Mouse (Mus musculus) heart, embryonic 10.5 days (tissue): ENCODE results near the gene Phactr2. TPM values are rescaled to one million over a fixed set of nuclear protein-coding genes. Genes with fewer than 3 reads are reported as not detected.
"Not testable (repeated sequence)": the region's sequence is repeated elsewhere in the genome, so short reads cannot be mapped to it uniquely, and the experiment has no call there.

Source experiments
- DNase-seq: peaks from one replicate; pipeline ENCODE4 v3.0.0-alpha.2; 2017; ENCODE audit warnings: low spot score
- H3K27ac ChIP-seq: fragments of 300-500 bp; sonication (generic); 2 replicates; pipeline ENCODE4 v1.5.1; 2016; ENCODE audit warnings: mild to moderate bottlenecking
- H3K27me3 ChIP-seq: fragments of 300-500 bp; sonication (generic); 2 replicates; pipeline ENCODE4 v1.6.1; 2016; ENCODE audit warnings: mild to moderate bottlenecking; ENCODE audit not compliant: poor library complexity, insufficient read depth, severe bottlenecking
- H3K36me3 ChIP-seq: fragments of 300-500 bp; sonication (generic); 2 replicates; pipeline ENCODE4 v1.6.1; 2016; ENCODE audit warnings: mild to moderate bottlenecking, moderate library complexity
- H3K4me1 ChIP-seq: fragments of 300-500 bp; sonication (generic); 2 replicates; pipeline ENCODE4 v1.6.1; 2016; ENCODE audit warnings: mild to moderate bottlenecking
- H3K4me3 ChIP-seq: fragments of 300-500 bp; sonication (generic); 2 replicates; pipeline ENCODE4 v1.5.1; 2016; ENCODE audit warnings: mild to moderate bottlenecking, moderate library complexity
- H3K9me3 ChIP-seq: fragments of 300-500 bp; sonication (generic); 2 replicates; pipeline ENCODE4 v1.6.1; 2016; ENCODE audit warnings: mild to moderate bottlenecking, moderate library complexity
- WGBS: fragments of 180-500 bp; shearing (Covaris S2); methylation state at CpG from one replicate; pipeline ENCODE4 v1.1.7; 2016; 5-methylcytosine and 5-hydroxymethylcytosine counted together
- polyA plus RNA-seq: library from polyadenylated mRNA; unstranded; fragments of >200 nt; fragmentation: Nextera tagmentation; extraction: Ambion mirVana; gene quantifications from 2 replicates; pipeline ENCODE4 v1.2.1, GENCODE M21; 2016

Gene Phactr2
- polyA plus RNA-seq, result 53.3 and 54.6 TPM in 2 replicates

DNA sequence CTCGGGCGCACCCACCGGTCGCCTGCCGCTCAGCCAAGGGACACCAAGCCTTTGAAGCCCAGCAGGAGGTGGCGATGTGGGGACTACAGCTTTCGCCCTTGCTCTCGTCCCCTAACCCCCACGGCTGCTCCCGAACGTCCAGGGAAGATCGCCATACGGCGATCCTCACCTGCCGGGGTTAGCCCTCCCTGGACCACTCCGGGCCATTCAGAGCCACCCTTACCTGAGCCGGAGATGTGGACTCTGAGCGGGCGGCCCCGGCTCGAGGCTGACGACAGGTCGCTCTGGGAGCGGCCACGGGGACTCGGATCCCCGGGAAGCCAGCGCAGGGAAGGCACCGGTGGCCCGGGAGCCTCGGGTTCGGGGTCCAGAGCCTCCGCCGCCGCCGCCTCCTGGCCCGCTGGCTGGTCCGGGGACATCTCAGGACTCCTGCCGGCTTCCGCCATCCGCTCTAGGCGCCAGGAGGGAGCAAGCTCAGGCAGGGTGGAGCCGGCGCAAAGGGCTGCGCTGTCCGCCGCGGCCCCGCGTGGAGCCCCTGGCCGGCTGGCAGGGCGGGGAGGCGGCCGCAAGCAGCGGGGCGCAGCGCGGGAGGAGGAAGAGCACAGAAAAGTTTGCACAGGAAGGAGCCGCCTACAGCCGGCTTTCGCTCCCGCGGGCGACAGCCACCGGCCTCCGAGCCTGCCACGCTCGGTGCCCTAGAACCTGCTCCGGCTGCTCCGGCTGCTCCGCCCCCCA, at the start of gene Phactr2:
TSS of gene Phactr2 (minus strand) at position 580 of the 735 bp plus-strand sequence.
- under 1% methylated on average over 71 of the region's 71 CpGs for WGBS
- Histone ChIP-seq H3K27me3 (peaks cover 55% of the 10 kb centered on the region), H3K36me3 (no peaks in the 10 kb centered on the region), H3K4me3 (peak within 1 kb of the TSS; percentile 76), H3K9me3 (no peaks in the 10 kb centered on the region), H3K27ac (peak within 1 kb of the TSS; percentile 86), H3K4me1 (peaks cover 18% of the 10 kb centered on the region)
- peak; percentile 80 for DNase-seq

DNA sequence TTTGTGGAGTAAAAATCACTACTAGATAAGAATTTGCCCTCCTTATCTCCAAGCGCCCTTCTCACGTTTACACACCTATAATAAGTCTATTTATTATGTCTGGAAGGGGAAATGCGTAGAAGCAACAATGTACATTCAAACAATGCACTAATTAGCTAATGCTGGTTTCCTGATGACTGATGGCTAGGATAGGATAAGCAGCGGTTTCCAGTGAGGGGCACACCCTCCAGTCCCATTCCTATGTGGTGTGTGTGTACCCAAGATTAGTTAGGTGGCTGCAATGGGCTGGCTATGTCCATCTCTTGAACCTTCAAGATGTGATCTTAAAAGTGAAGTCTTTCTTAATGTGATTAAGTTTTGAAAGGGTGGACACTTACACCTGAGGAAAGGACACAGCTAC, 47.6 kb upstream of the Phactr2 start:
- DNase-seq, result no peak
- no peaks in the 10 kb centered on the region for H3K27me3 ChIP-seq
- no peak overlapping the region for H3K4me3 ChIP-seq
- no peak overlapping the region for H3K27ac ChIP-seq
- no peaks in the 10 kb centered on the region for H3K4me1 ChIP-seq
- H3K9me3 ChIP-seq, result no peaks in the 10 kb centered on the region
- 79% methylated on average over 4 of the region's 4 CpGs for WGBS
- H3K36me3 ChIP-seq, result peaks cover 6% of the 10 kb centered on the region; the same call in 1 of the 2 replicates

DNA sequence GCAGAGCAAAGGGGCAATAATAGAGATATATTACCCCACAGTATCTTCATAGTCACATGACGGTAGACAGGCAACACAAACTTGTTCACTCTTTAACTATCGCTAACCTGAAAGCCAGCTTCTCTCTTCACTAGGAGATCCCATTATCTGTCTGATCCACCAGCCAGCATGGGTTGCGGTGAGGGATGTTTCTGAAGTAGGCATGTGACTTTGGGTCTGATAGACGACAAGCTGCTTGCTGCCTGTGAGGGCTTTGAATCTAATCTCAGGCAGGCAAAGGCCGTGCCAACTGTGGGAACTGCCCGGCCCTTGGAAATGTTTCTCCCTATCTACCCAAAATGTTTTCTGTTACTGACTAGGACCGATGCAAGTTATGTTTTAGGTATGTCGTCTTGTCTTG, 28.2 kb upstream of the Phactr2 start:
- H3K27me3 ChIP-seq, result peaks cover 5% of the 10 kb centered on the region; the same call in 1 of the 2 replicates
- H3K9me3 ChIP-seq, result no peaks in the 10 kb centered on the region
- 0 out of 2 replicates have a peak overlapping the region, but pooled peaks have one; percentile 3 for H3K4me3 ChIP-seq
- DNase-seq, result no peak
- no peak overlapping the region for H3K27ac ChIP-seq
- peaks cover 30% of the 10 kb centered on the region for H3K36me3 ChIP-seq
- 60% methylated on average over 8 of the region's 8 CpGs for WGBS
- H3K4me1 ChIP-seq, result peaks cover 20% of the 10 kb centered on the region

DNA sequence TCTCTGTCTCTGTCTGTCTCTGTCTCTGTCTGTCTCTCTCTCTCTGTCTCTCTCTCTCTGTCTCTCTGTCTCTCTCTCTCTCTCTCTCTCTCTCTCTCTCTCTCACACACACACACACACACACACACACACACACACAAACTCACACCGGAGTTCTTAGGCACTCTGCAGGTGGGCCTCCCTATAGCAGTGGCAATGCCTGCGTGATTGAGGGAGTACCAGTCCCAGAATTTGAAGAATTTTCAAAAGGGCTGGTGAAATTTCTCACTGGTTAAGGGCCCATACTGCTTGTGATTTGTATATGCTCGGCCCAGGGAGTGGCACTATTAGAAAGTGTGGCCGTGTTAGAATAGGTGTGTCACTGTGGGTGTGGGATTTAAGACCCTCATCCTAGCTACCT, 27.3 kb upstream of the Phactr2 start:
- Histone ChIP-seq H3K36me3 (peaks cover 27% of the 10 kb centered on the region), H3K4me3 (peak overlapping the region; percentile 66), H3K27ac (peak overlapping the region; percentile 87; the same call in 1 of the 2 replicates), H3K4me1 (peaks cover 20% of the 10 kb centered on the region)
- not testable (repeated sequence) for H3K9me3 ChIP-seq, H3K27me3 ChIP-seq, DNase-seq
- WGBS, result 50% methylated on average over 4 of the region's 4 CpGs

DNA sequence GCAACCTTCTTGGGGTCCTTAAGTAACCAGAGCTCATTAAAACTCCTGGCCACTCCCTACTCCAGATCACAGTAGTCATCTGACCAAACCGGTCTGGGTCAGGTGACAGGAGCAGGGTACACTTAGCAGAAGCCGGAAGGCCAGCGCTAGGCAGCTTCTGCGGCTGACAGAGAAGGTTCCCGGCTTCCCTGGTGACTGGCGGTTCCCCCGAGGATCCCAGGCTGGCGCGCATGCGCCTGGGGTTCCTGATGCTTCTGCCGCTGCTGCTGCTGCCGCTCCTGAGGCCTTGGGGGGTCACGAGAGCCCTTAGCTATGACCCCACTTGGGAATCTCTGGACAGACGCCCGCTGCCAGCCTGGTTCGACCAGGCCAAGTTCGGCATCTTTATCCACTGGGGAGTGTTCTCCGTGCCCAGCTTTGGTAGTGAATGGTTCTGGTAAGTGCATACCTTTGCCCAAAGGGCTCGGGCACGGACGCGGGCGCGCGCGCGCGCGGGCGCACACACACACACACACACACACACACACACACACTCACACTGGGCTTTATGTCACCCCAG, 26.8 kb upstream of the Phactr2 start:
- Histone ChIP-seq H3K27ac (peak overlapping the region; percentile 87), H3K4me3 (peak overlapping the region; percentile 66), H3K27me3 (peaks cover 5% of the 10 kb centered on the region; the same call in 1 of the 2 replicates), H3K4me1 (peaks cover 20% of the 10 kb centered on the region), H3K9me3 (no peaks in the 10 kb centered on the region), H3K36me3 (peaks cover 27% of the 10 kb centered on the region)
- under 1% methylated on average over 30 of the region's 30 CpGs for WGBS
- peak; percentile 95 for DNase-seq

DNA sequence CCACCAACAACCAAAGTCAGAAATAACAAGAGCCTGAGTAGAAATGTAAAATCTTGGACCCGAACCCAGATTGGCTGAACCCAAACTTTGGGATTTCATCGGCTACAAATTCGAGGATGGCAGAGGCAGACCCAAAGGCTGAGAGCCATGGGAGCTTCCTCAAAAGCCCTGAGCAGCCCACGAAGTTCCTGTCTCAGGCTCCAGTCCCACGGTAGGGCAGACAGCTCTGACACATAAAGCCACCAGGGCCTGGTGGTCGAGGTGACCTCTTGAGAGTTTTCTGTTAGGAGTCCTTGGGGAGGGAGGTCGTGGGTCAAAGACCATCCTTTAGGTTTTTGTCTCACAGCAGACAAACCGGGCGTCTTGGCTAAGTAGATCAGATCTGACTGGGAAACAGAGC, 26.3 kb upstream of the Phactr2 start:
- H3K36me3 ChIP-seq, result peaks cover 21% of the 10 kb centered on the region
- peaks cover 5% of the 10 kb centered on the region; the same call in 1 of the 2 replicates for H3K27me3 ChIP-seq
- H3K4me3 ChIP-seq, result peak overlapping the region; percentile 66
- DNase-seq, result no peak
- 49% methylated on average over 9 of the region's 9 CpGs for WGBS
- peak overlapping the region; percentile 87 for H3K27ac ChIP-seq
- no peaks in the 10 kb centered on the region for H3K9me3 ChIP-seq
- peaks cover 20% of the 10 kb centered on the region for H3K4me1 ChIP-seq

DNA sequence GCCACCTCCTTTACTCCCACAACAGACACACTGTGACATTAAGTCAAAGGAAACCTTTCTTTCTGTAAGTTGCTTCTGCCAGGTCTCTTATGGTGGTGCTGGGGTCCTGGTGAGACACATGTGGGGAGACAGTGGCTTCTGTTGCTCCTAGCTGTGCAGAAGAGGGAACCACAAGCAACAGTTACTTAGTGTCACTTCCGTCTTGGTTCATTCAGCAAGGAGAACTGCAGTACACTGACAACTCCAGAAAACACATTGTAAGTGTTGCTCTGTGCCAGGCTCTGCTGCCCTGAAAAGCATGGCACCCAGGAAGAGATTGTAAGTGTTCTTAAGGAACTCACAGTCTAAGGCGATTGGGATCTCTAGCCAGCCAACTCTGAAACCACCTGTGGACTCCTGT, 25.1 kb upstream of the Phactr2 start, which contains the start of gene Fuca2:
TSS of gene Fuca2 (plus strand) at position 210 of the 400 bp plus-strand sequence.
- Histone ChIP-seq H3K27ac (peak within 1 kb of the TSS; percentile 87; the same call in 1 of the 2 replicates), H3K4me3 (no peak within 1 kb of the TSS), H3K4me1 (peaks cover 20% of the 10 kb centered on the region), H3K9me3 (no peaks in the 10 kb centered on the region), H3K27me3 (peaks cover 5% of the 10 kb centered on the region; the same call in 1 of the 2 replicates), H3K36me3 (peaks cover 10% of the 10 kb centered on the region)
- DNase-seq, result no peak
- 80% methylated on average over 2 of the region's 2 CpGs for WGBS

DNA sequence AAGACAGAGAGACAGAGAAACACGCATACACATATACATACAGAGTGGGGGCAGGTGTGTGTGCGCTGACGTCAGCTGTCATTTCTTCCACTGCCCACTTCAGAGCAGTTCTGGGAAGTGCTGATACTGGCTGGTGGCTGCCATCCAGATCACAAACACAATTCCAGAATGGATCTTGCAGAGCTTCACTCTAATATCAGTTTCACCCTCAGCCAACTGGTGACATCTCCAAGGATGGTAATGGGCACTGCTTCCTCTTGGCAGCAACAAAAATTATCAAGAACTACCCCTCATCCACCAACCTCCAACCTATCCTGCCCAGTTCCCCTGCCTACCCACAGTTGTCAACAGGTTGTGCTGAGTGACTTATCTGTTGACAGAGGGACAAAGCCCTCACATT, 22.1 kb upstream of the Phactr2 start:
- H3K27ac ChIP-seq, result no peak overlapping the region
- no peaks in the 10 kb centered on the region for H3K36me3 ChIP-seq
- H3K27me3 ChIP-seq, result peaks cover 5% of the 10 kb centered on the region; the same call in 1 of the 2 replicates
- DNase-seq, result no peak
- 72% methylated on average over 3 of the region's 3 CpGs for WGBS
- no peak overlapping the region for H3K4me3 ChIP-seq
- H3K9me3 ChIP-seq, result no peaks in the 10 kb centered on the region
- H3K4me1 ChIP-seq, result peaks cover 8% of the 10 kb centered on the region

DNA sequence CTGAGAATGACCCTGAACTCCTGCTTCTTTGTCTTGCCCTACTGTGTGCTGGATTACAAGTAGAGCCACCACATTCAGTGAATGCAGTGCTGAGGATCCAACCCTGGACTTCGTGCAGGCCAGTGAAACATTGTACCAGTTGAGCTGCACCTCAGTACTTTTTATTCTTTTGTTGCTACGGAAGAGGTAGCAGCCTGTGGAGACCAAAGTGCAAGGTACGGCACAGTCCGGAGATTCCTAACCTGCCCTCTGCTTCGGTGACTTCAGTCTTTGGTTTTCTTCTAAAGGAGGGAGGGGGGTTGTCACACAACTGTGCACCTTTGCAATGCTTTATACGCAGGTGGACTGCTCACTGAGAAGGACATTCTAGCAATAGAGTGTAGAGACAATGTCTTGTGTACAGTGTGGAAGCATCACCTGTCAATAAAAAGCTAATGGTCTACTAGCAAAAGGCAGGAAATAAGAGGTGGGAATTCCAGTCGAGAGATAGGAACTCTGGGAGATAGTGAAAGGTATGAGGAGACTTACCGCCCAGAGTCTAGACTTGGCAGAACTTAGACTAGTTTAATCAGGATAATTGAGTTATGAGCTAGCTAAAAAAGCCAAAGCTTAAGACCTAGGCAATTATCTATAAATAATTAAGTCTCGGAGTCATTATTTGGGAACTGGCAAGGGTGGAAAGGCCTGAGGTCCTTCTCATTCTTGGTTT, 19.9 kb upstream of the Phactr2 start:
- WGBS, result 89% methylated on average over 9 of the region's 9 CpGs
- DNase-seq, result no peak
- H3K36me3 ChIP-seq, result no peaks in the 10 kb centered on the region

DNA sequence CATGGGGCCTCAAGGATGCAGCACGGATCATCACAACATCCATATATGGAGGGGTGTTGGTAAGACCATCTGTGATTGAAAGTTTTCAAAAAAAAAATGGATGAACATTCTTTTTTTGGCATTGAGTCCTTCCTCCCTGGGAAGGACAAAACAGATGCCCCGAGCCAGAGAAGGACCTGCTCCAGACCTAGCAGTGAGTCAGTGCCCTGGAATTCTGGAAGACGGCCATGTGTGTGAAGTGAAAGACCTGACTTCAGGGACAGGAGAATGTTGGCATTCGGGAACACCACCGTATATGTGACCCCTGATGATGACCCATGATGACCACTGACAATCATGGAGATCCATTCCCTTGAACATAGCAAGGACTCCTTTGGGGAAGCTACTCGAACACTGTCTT, 15.5 kb upstream of the Phactr2 start:
- 59% methylated on average over 6 of the region's 6 CpGs for WGBS
- H3K27me3 ChIP-seq, result no peaks in the 10 kb centered on the region

More for the DNA sequence above, 19.9 kb upstream of the Phactr2 start:
- no peaks in the 10 kb centered on the region for H3K4me1 ChIP-seq
- H3K9me3 ChIP-seq, result no peaks in the 10 kb centered on the region
- H3K27me3 ChIP-seq, result 0 out of 2 replicates have a peak, but pooled peaks cover under 1% of the 10 kb centered on the region
- no peak overlapping the region for H3K27ac ChIP-seq
- H3K4me3 ChIP-seq, result no peak overlapping the region

DNA sequence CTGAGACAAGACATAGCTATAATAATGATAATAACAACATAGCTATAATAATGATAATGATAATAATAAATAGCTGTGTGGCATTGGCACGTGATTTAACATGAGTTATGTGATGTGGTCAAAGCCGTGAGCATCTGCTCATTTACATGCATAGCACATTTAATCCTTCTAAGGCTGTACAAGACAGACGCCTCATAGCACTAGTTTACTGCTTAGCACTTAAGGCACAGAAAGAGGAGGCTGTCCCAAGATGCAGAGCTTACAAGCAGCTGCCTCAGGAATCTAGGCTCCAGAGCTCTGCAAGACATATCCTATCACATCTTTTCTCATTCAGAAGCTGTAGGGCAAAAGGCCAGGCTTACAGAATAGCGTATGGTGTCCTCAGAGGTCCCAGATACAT, 11.7 kb upstream of the Phactr2 start:
- Histone ChIP-seq H3K27ac (no peak overlapping the region), H3K9me3 (no peaks in the 10 kb centered on the region), H3K36me3 (no peaks in the 10 kb centered on the region), H3K27me3 (no peaks in the 10 kb centered on the region), H3K4me3 (no peak overlapping the region), H3K4me1 (peaks cover 6% of the 10 kb centered on the region; the same call in 1 of the 2 replicates)
- WGBS, result 79% methylated on average over 4 of the region's 4 CpGs
- DNase-seq, result no peak

More for the DNA sequence above, 15.5 kb upstream of the Phactr2 start:
- DNase-seq, result no peak
- Histone ChIP-seq H3K4me3 (no peak overlapping the region), H3K4me1 (peaks cover 6% of the 10 kb centered on the region; the same call in 1 of the 2 replicates), H3K9me3 (no peaks in the 10 kb centered on the region), H3K27ac (no peak overlapping the region), H3K36me3 (no peaks in the 10 kb centered on the region)

DNA sequence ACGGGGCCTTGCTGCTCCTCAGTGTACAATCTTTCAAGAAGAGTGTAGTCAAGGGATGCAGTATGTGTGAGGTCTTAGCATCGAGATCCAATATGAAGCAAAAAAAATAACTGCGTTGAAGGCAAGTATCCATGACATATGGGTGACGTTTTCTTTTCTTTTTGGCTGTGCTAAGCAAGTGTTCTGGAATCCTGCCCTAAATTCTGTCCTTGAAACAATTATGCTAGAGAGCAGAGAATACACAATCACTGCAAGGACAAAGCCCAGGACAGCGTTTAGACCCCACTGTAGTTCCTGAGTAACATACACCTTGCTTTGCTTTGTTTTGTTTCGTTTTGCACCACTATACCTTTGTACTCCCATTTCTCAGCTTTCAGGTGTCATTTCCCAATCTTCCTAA, 5.1 kb upstream of the Phactr2 start:
- DNase-seq, result no peak
- no peak overlapping the region for H3K4me3 ChIP-seq
- H3K27me3 ChIP-seq, result peaks cover 22% of the 10 kb centered on the region
- no peaks in the 10 kb centered on the region for H3K9me3 ChIP-seq
- H3K27ac ChIP-seq, result no peak overlapping the region
- 79% methylated on average over 6 of the region's 6 CpGs for WGBS
- H3K36me3 ChIP-seq, result no peaks in the 10 kb centered on the region
- peaks cover 7% of the 10 kb centered on the region for H3K4me1 ChIP-seq
